Mouse (Mus musculus) embryonic facial prominence, embryonic 14.5 days (tissue): ENCODE measurements around the gene Nprl2. TPM values are rescaled to one million over a fixed set of nuclear protein-coding genes. Genes with fewer than 3 reads are reported as not detected.

Experiments used
- ATAC-seq: fragments of 200-750 bp; cut with Nextera tagmentation; 2 replicates; pipeline ENCODE4 v1.8.0; 2017; ENCODE audit warnings: low read depth, moderate number of reproducible peaks, moderate TSS enrichment
- DNase-seq: peaks from one replicate; pipeline ENCODE4 v3.0.0-alpha.2; 2015; ENCODE audit warnings: low spot score
- H3K27ac ChIP-seq: fragments of 300-500 bp; sonication (generic); replicated peaks from 2 replicates; pipeline ENCODE4 v1.5.1; 2014; ENCODE audit warnings: low read depth, mild to moderate bottlenecking, low read length, moderate library complexity
- H3K27me3 ChIP-seq: fragments of 300-500 bp; sonication (generic); replicated peaks from 2 replicates; pipeline ENCODE4 v1.6.1; 2014; ENCODE audit warnings: low read length; ENCODE audit not compliant: control insufficient read depth, insufficient read depth
- H3K36me3 ChIP-seq: fragments of 300-500 bp; sonication (generic); 2 replicates; pipeline ENCODE4 v1.6.1; 2014; ENCODE audit warnings: low read length, mixed read lengths; ENCODE audit not compliant: control insufficient read depth, insufficient read depth
- H3K4me1 ChIP-seq: fragments of 300-500 bp; sonication (generic); 2 replicates; pipeline ENCODE4 v1.6.1; 2014; ENCODE audit warnings: antibody characterized with exemption, low read length; ENCODE audit not compliant: control insufficient read depth, insufficient read depth
- H3K4me2 ChIP-seq: fragments of 300-500 bp; sonication (generic); 2 replicates; pipeline ENCODE4 v1.6.1; 2014; ENCODE audit warnings: low read depth, mild to moderate bottlenecking, low read length, moderate library complexity, mixed read lengths
- H3K4me3 ChIP-seq: fragments of 300-500 bp; sonication (generic); 2 replicates; pipeline ENCODE4 v1.5.1; 2014; ENCODE audit warnings: low read depth, mild to moderate bottlenecking, low read length
- H3K9ac ChIP-seq: fragments of 300-500 bp; sonication (generic); 2 replicates; pipeline ENCODE4 v1.6.1; 2014; ENCODE audit warnings: low read depth, mild to moderate bottlenecking, low read length, moderate library complexity, mixed read lengths
- H3K9me3 ChIP-seq: fragments of 300-500 bp; sonication (generic); 2 replicates; pipeline ENCODE4 v1.6.1; 2016; ENCODE audit warnings: low read length; ENCODE audit not compliant: control insufficient read depth
- WGBS: fragments of 180-500 bp; shearing (Covaris S2); extraction: QIAGEN DNeasy Blood & Tissue Kit; methylation state at CpG from one replicate; pipeline ENCODE4 v1.1.7; 2014; 5-methylcytosine and 5-hydroxymethylcytosine counted together
- polyA plus RNA-seq: library from polyadenylated mRNA; unstranded; fragments of >200 nt; fragmentation: Nextera tagmentation; extraction: Ambion mirVana; gene quantifications from 2 replicates; pipeline ENCODE4 v1.2.1, GENCODE M21; 2014

Nprl2 gene
- polyA plus RNA-seq, 1 experiment from 2014 or later: 35.4 TPM

DNA sequence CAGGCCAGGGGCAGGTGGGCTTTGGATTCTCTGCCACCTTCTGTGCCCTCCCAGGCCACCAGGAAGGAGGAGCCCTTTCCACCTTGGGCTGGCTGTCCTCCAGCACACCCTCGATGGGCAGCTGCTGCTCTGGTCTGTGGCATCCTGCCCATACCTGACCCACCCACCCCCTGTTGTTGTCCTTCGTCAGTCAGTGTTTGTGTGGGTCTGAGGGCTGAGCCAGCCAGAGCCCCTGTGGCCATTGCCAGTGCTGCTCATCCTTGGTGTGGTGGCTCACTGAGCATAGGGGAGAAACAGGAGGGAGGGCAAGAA is 19.7 kb upstream of the Nprl2 start:
- no peaks in the 10 kb centered on the region for H3K36me3 ChIP-seq
- no peak for ATAC-seq
- DNase-seq: no peak
- H3K4me1 ChIP-seq: peaks cover 28% of the 10 kb centered on the region
- 31% methylated on average over 2 of the region's 2 CpGs for WGBS
- peaks cover 25% of the 10 kb centered on the region for H3K27me3 ChIP-seq
- H3K4me3 ChIP-seq: no peak overlapping the region
- peak overlapping the region; percentile 46 for H3K9ac ChIP-seq
- H3K9me3 ChIP-seq: no peaks in the 10 kb centered on the region
- no peak overlapping the region for H3K27ac ChIP-seq
- peak overlapping the region; percentile 49; the same call in 1 of the 2 replicates for H3K4me2 ChIP-seq

DNA sequence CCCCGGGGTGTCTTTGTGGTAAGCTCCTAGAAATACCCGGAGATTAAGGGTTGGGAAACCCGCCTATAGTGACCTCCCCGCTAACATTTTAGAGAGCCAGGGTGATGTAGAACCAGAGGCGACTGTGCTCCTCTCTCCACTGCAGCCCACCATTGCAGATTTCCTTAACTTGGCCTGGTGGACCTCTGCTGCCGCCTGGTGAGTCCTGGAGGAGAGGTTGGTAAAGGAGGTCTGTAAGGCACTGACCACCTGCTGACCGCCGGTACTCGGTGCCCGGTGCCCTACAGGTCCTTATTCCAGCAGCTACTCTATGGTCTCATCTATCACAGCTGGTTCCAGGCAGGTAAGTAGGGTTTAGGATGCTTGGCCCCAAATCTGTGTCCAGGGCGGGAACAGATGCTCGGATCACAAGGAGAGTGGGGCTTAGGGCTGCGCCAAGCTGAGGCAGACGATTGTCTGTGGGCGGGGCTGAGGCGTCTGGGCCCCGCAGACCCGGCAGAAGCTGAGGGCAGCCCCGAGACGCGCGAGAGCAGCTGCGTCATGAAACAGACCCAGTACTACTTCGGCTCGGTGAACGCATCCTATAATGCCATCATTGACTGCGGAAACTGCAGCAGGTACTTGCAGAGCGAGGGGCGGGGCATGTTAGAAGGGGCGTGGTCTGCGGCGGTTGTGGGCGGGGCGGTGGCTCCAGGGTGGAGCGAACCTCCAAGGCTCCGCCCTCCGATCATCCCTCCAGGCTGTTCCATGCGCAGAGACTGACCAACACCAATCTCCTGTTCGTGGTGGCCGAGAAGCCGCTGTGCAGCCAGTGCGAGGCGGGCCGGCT is 15.6 kb upstream of the Nprl2 start:
- no peaks in the 10 kb centered on the region for H3K9me3 ChIP-seq
- H3K27ac ChIP-seq: no peak overlapping the region
- peak overlapping the region; percentile 41 for H3K9ac ChIP-seq
- peak overlapping the region; percentile 76 for H3K4me2 ChIP-seq
- H3K4me1 ChIP-seq: peaks cover 21% of the 10 kb centered on the region
- peak overlapping the region; percentile 43 for H3K4me3 ChIP-seq
- ATAC-seq: peak; percentile 67
- H3K36me3 ChIP-seq: no peaks in the 10 kb centered on the region
- 6% methylated on average over 28 of the region's 44 CpGs for WGBS
- peak; percentile 64 for DNase-seq
- H3K27me3 ChIP-seq: peaks cover 31% of the 10 kb centered on the region

DNA sequence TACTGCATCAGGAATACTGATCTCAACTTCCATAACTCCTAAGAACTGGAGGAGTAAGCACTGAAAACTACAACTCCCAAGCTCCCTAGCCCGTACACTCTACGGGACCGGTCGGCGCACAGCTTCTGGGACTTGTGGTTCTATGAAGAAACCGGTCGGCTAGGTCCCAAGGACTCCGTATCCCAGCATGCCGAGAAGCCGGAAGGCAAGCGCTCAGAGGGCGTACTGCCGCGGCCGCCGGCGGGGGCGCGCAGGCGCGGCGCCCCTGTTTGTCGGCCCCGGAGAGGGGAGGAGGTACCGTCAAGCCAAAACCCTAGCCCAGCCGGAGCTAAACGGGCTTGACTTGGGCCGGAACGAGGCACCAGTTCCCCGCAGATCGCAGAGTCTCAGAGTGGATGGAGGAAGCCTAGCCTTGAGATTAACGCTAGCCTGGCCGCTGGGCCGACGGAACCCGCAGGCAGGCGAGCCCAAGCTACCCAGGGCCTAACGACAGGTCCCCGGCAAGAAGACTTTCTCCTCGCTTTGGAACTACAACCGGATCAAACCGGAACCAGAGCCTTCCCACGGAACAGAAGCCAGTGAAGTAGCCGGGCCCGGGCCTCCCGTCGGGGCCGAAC is 8.1 kb upstream of the Nprl2 start, which contains the start of gene Tmem115:
Tmem115 (plus strand) TSS at position 155 of the 617 bp plus-strand sequence.
- Histone ChIP-seq H3K36me3 (peaks cover 17% of the 10 kb centered on the region), H3K27ac (peak within 1 kb of the TSS; percentile 87), H3K9me3 (no peaks in the 10 kb centered on the region), H3K4me2 (peak within 1 kb of the TSS; percentile 98), H3K27me3 (no peaks in the 10 kb centered on the region), H3K4me3 (peak within 1 kb of the TSS; percentile 91), H3K9ac (peak within 1 kb of the TSS; percentile 94), H3K4me1 (peaks cover 23% of the 10 kb centered on the region)
- ATAC-seq (peak; percentile 99), DNase-seq (peak; percentile 100)
- 1% methylated on average over 38 of the region's 48 CpGs for WGBS

DNA sequence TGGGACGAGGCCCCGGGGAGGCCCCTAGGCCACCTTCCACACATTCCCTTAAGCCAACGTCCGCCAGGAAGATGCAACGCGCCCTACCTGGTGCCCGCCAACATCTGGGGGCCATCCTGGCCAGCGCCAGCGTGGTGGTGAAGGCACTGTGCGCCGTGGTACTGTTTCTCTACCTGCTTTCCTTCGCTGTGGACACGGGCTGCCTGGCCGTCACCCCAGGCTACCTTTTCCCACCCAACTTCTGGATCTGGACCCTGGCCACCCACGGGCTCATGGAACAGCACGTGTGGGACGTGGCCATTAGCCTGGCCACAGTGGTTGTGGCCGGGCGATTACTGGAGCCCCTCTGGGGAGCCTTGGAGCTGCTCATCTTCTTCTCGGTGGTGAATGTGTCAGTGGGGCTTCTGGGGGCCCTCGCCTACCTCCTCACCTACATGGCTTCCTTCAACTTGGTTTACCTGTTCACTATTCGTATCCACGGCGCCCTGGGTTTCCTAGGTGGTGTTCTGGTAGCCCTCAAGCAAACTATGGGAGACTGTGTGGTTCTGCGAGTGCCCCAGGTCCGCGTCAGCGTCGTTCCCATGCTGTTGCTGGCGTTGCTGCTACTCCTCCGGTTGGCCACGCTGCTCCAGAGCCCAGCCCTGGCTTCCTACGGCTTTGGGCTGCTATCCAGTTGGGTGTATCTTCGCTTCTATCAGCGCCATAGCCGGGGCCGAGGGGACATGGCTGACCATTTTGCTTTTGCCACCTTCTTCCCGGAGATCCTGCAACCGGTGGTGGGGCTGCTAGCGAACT is 7.4 kb upstream of the Nprl2 start:
- H3K4me2 ChIP-seq: peak overlapping the region; percentile 98
- no peaks in the 10 kb centered on the region for H3K9me3 ChIP-seq
- DNase-seq (no peak), ATAC-seq (no peak)
- peaks cover 23% of the 10 kb centered on the region for H3K4me1 ChIP-seq
- peaks cover 24% of the 10 kb centered on the region for H3K36me3 ChIP-seq
- H3K27ac ChIP-seq: peak overlapping the region; percentile 87
- WGBS: under 1% methylated on average over 33 of the region's 40 CpGs
- no peaks in the 10 kb centered on the region for H3K27me3 ChIP-seq
- H3K4me3 ChIP-seq: peak overlapping the region; percentile 91
- H3K9ac ChIP-seq: peak overlapping the region; percentile 94

DNA sequence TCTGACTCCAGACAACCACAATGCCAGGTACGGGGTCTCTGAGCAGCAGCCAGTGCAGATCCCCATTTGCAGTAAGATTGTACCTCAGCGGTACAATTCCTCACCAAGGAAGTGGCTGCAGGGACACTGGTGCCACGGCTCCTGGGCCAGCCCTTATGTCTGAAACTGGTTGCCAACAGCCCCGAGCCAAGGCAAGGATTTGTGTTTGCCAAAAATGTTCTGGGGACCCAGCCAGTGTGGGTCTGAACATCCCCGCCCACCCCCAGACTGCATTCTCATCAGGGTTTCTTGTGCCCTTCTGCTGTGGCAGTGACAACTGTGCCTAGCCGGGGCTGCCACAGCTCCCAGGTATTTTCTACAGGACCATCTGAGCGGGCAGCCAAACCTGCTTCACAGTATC is 3.8 kb upstream of the Nprl2 start:
- Histone ChIP-seq H3K36me3 (peaks cover 32% of the 10 kb centered on the region), H3K9me3 (no peaks in the 10 kb centered on the region), H3K9ac (no peak overlapping the region), H3K27me3 (no peaks in the 10 kb centered on the region), H3K27ac (no peak overlapping the region), H3K4me1 (peaks cover 32% of the 10 kb centered on the region), H3K4me3 (no peak overlapping the region), H3K4me2 (no peak overlapping the region)
- DNase-seq: no peak
- ATAC-seq: no peak
- WGBS: 99% methylated on average over 7 of the region's 7 CpGs

DNA sequence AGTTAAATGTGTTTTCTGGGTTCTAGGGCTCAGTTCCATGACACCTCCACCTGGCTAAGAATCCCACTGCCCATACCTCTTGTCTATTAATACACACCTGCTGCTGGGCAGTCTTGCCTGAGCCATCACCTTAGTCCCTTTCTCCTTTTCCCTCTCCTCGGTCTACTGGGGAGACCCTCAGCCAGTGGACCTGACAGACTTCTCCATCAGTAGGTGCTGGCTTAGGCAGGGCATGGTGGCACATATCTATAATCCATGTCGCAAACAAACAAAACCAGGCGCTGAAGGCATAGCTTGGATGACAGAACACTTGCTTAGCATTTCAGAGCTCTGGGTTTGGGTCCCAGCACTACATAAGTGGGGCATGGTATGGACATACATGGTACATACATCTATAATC is 3.3 kb upstream of the Nprl2 start:
- no peak overlapping the region for H3K4me2 ChIP-seq
- ATAC-seq: no peak
- no peak overlapping the region for H3K4me3 ChIP-seq
- H3K27ac ChIP-seq: no peak overlapping the region
- 93% methylated on average over 3 of the region's 3 CpGs for WGBS
- H3K9ac ChIP-seq: no peak overlapping the region
- H3K36me3 ChIP-seq: peaks cover 32% of the 10 kb centered on the region
- no peaks in the 10 kb centered on the region for H3K9me3 ChIP-seq
- peaks cover 30% of the 10 kb centered on the region for H3K4me1 ChIP-seq
- no peak for DNase-seq
- no peaks in the 10 kb centered on the region for H3K27me3 ChIP-seq

DNA sequence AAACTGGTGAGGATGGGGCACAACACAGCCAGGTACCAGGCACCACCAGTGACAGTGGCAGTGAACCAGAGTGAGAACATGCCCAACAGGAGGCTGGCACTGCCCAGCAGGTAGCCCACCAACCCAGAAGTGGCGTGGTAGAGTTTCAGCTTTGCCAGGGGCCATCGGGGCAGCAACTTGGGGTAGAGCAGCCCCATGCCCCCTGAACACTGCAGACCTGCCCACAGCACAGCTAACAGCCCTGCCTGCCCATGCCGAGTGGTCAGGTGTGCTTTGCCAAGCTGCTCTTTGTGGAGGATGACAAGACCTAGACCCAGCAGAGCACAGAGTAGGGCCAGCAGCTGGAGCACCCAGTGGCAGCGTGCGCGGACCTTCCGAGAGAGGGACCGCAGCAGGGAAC is 2.1 kb upstream of the Nprl2 start:
- H3K27me3 ChIP-seq: no peaks in the 10 kb centered on the region
- peaks cover 43% of the 10 kb centered on the region for H3K36me3 ChIP-seq
- H3K9ac ChIP-seq: no peak overlapping the region
- DNase-seq (no peak), ATAC-seq (no peak)
- peaks cover 30% of the 10 kb centered on the region for H3K4me1 ChIP-seq
- 97% methylated on average over 8 of the region's 8 CpGs for WGBS
- no peak overlapping the region for H3K4me3 ChIP-seq
- no peaks in the 10 kb centered on the region for H3K9me3 ChIP-seq
- H3K4me2 ChIP-seq: no peak overlapping the region
- no peak overlapping the region for H3K27ac ChIP-seq

DNA sequence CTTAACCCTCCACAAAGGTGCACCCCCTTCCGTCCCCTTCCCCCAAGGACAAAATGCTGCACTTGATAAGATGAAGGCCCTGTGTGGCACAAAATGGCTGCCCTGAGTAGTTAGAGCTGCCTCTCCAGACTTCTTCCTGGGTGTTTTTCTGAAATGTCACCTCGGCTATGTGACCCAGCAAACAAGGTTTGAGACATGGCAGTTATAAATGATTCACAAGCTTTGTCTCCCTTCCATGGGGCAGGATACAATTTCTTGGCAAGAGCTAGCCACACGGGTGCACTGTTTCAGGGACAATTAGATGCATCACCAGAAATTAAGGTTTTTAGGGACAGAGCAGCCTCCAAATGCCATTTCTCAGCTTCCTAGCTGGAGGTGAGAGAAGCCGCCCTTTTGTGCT is 1.6 kb upstream of the Nprl2 start:
- DNase-seq: no peak
- peak overlapping the region; percentile 92 for H3K4me2 ChIP-seq
- no peaks in the 10 kb centered on the region for H3K9me3 ChIP-seq
- peaks cover 27% of the 10 kb centered on the region for H3K4me1 ChIP-seq
- no peak overlapping the region for H3K9ac ChIP-seq
- no peak for ATAC-seq
- peaks cover 48% of the 10 kb centered on the region for H3K36me3 ChIP-seq
- H3K27ac ChIP-seq: no peak overlapping the region
- 64% methylated on average over 4 of the region's 4 CpGs for WGBS
- H3K4me3 ChIP-seq: no peak overlapping the region
- H3K27me3 ChIP-seq: no peaks in the 10 kb centered on the region
